In the genomic region with DNA sequence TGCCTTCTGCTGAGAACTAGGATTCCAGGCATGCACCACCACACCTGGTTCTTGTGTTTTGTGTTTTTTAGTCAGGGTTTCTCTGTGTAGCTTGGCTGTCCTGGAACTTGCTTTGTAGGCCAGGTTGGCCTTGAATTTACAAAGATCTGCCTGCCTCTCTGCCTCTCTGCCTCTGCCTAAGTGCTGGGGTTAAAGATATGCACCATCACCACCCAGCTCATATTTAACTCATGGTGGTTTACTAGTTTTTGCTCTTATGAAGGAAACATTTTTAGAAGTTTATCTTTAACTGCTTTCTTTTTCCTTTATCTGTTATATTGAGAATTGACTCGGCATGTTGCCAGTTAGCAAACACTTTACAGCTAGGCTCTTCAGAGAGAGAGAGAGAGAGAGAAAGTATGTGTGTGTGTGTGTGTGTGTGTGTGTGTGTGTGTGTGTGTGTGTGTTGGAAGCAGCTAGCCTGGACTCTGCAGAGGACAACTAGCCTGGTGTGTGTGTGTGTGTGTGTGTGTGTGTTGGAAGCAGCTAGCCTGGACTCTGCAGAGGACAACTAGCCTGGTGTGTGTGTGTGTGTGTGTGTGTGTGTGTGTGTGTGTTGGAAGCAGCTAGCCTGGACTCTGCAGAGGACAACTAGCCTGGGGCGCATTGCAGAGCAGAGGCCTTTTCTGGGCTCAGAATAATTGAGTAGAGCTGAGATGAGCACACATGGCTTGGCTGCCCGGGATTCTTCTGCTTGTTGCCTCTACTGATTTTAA, we compare ENCODE assay signal across 9 mouse cellular contexts. TPM values are rescaled to one million over a fixed set of nuclear protein-coding genes. Genes with fewer than 3 reads are reported as not detected.
DNase-seq lines count a peak whose midpoint lies in the region; ATAC-seq and TF ChIP-seq lines count a peak whose summit lies in the region.
"Not testable (repeated sequence)": the region's sequence is repeated elsewhere in the genome, so short reads cannot be mapped to it uniquely, and the experiment has no call there.
"Had no signal": no experiment of that assay in that cellular context is flagged by ENCODE, and none has a peak within 500 bp of the region (broad histone marks: within the 10 kb centered on the region; RNA-seq: fewer than 3 reads in every experiment).

No protein-coding gene starts in this region.

- ATAC-seq in common myeloid progenitor, adult 5-6 weeks (replicated peaks; ENCODE audit: low read depth, poor library complexity, severe bottlenecking), result peak; percentile 43; the same call in 1 of the 2 replicates
- peak; percentile 52; the same call in 1 of the 2 replicates for ATAC-seq in heart, embryonic 11.5 days (replicated peaks; ENCODE audit: insufficient number of reproducible peaks, low FRiP score, low TSS enrichment)
- 0 out of 2 replicates have a peak, but pooled peaks have one; percentile 38 for ATAC-seq in intestine, embryonic 16.5 days
- peak; percentile 41; the same call in 1 of the 2 replicates for ATAC-seq in liver, embryonic 13.5 days (ENCODE audit: low read depth)
- peak; percentile 35; the same call in 1 of the 2 replicates for ATAC-seq in liver, postnatal 0 days
- peak; percentile 58 for ATAC-seq in lung, postnatal 0 days
- 0 out of 2 replicates have a peak, but pooled peaks have one; percentile 43 for ATAC-seq in midbrain, embryonic 13.5 days

- not testable (repeated sequence) for H3K9ac ChIP-seq in heart, embryonic 11.5 days (ENCODE audit: low read depth, low read length); intestine, embryonic 16.5 days (ENCODE audit: low read depth, low read length); liver, embryonic 13.5 days; liver, postnatal 0 days (replicated peaks); lung, postnatal 0 days (replicated peaks; ENCODE audit: low read depth); midbrain, embryonic 13.5 days (replicated peaks)

- TF ChIP-seq CTCF in liver, postnatal 0 days (IDR thresholded peaks at IDR 0.05; ENCODE audit: low read depth); lung, postnatal 0 days (IDR thresholded peaks at IDR 0.05): not testable (repeated sequence)

- not testable (repeated sequence) for H3K4me3 ChIP-seq in heart, embryonic 11.5 days (ENCODE audit: low read depth, low read length); intestine, embryonic 16.5 days (ENCODE audit: low read length); liver, embryonic 13.5 days (replicated peaks); liver, postnatal 0 days (ENCODE audit: low read depth, low read length); lung, postnatal 0 days (ENCODE audit: low read depth, low read length); midbrain, embryonic 13.5 days (replicated peaks)

- H3K27me3 ChIP-seq in heart, embryonic 11.5 days (ENCODE audit: control insufficient read depth, insufficient read depth, low read length); intestine, embryonic 16.5 days (replicated peaks; ENCODE audit: control insufficient read depth, insufficient read depth, low read length); liver, embryonic 13.5 days; liver, postnatal 0 days (ENCODE audit: insufficient read depth, low read length); lung, postnatal 0 days (replicated peaks; ENCODE audit: insufficient read depth, low read length); midbrain, embryonic 13.5 days: not testable (repeated sequence)

- not testable (repeated sequence) for TF ChIP-seq EP300 in liver, postnatal 0 days (IDR thresholded peaks at IDR 0.05; ENCODE audit: low read depth); lung, postnatal 0 days (IDR thresholded peaks at IDR 0.05)

- not testable (repeated sequence) for H3K4me1 ChIP-seq in heart, embryonic 11.5 days (ENCODE audit: control insufficient read depth, insufficient read depth, low read length); intestine, embryonic 16.5 days (ENCODE audit: control insufficient read depth, insufficient read depth, low read length); liver, postnatal 0 days (ENCODE audit: insufficient read depth); lung, postnatal 0 days (ENCODE audit: insufficient read depth, low read depth, low read length); midbrain, embryonic 13.5 days (replicated peaks)
- peaks cover 15% of the 10 kb centered on the region for H3K4me1 ChIP-seq in liver, embryonic 13.5 days (replicated peaks)

- WGBS in heart, embryonic 11.5 days (ENCODE audit: insufficient replicate concordance), result 87% methylated on average over 3 of the region's 3 CpGs
- WGBS in intestine, embryonic 16.5 days, result 86% methylated on average over 3 of the region's 3 CpGs
- WGBS in liver, embryonic 13.5 days (ENCODE audit: insufficient replicate concordance), result 55% methylated on average over 3 of the region's 3 CpGs
- 75% methylated on average over 3 of the region's 3 CpGs for WGBS in liver, postnatal 0 days (ENCODE audit: insufficient replicate concordance)
- 65% methylated on average over 3 of the region's 3 CpGs for WGBS in lung, postnatal 0 days
- WGBS in midbrain, embryonic 13.5 days, result 86% methylated on average over 3 of the region's 3 CpGs

- not testable (repeated sequence) for H3K4me2 ChIP-seq in heart, embryonic 11.5 days; intestine, embryonic 16.5 days (ENCODE audit: low read depth, low read length); liver, embryonic 13.5 days; liver, postnatal 0 days (ENCODE audit: low read depth, low read length); lung, postnatal 0 days (replicated peaks; ENCODE audit: low read depth, low read length); midbrain, embryonic 13.5 days (replicated peaks)

- not testable (repeated sequence) for H3K27ac ChIP-seq in heart, embryonic 11.5 days (ENCODE audit: low read depth, low read length); intestine, embryonic 16.5 days (ENCODE audit: low read length); liver, embryonic 13.5 days; liver, postnatal 0 days (ENCODE audit: low read depth); lung, postnatal 0 days (ENCODE audit: low read length); midbrain, embryonic 13.5 days

- DNase-seq in liver, embryonic 13.5 days; liver, postnatal 0 days; lung, postnatal 0 days (ENCODE audit: low spot score): not testable (repeated sequence)

- not testable (repeated sequence) for H3K9me3 ChIP-seq in heart, embryonic 11.5 days (replicated peaks; ENCODE audit: control insufficient read depth, low read length); intestine, embryonic 16.5 days (ENCODE audit: control insufficient read depth, low read length); liver, embryonic 13.5 days (replicated peaks); liver, postnatal 0 days (ENCODE audit: low read length); lung, postnatal 0 days (ENCODE audit: low read length); midbrain, embryonic 13.5 days

- peaks cover 23% of the 10 kb centered on the region for H3K36me3 ChIP-seq in heart, embryonic 11.5 days (ENCODE audit: control insufficient read depth, insufficient read depth, low read length)
- H3K36me3 ChIP-seq in intestine, embryonic 16.5 days (ENCODE audit: control insufficient read depth, insufficient read depth, low read length), result peaks cover 14% of the 10 kb centered on the region
- peaks cover 60% of the 10 kb centered on the region for H3K36me3 ChIP-seq in liver, embryonic 13.5 days
- H3K36me3 ChIP-seq in liver, postnatal 0 days (replicated peaks; ENCODE audit: insufficient read depth, low read length), result peaks cover 47% of the 10 kb centered on the region
- peaks cover 15% of the 10 kb centered on the region; the same call in 1 of the 2 replicates for H3K36me3 ChIP-seq in lung, postnatal 0 days (ENCODE audit: insufficient read depth, low read length)
- peaks cover 64% of the 10 kb centered on the region for H3K36me3 ChIP-seq in midbrain, embryonic 13.5 days

RNA-seq across cellular contexts. Expression of a gene that starts 6.8 kb away (rescaled TPM):
- total RNA-seq in common myeloid progenitor, adult 5-6 weeks (2017), result 28.7 and 32.8 TPM in 2 replicates
- 50.7 and 51.5 TPM in 2 replicates for polyA plus RNA-seq in heart, embryonic 11.5 days (2014; fragmentation: Nextera tagmentation; extraction: Ambion mirVana)
- 53.8 and 58.0 TPM in 2 replicates for polyA plus RNA-seq in intestine, embryonic 16.5 days (2015; fragmentation: Nextera tagmentation; extraction: Ambion mirVana)
- 32.3 and 34.4 TPM in 2 replicates for polyA plus RNA-seq in liver, embryonic 13.5 days (2015; fragmentation: Nextera tagmentation; extraction: Ambion mirVana)
- polyA plus RNA-seq in liver, postnatal 0 days (2015; fragmentation: Nextera tagmentation; extraction: Ambion mirVana), result 18.2 and 19.0 TPM in 2 replicates
- polyA plus RNA-seq in lung, postnatal 0 days (2015; fragmentation: Nextera tagmentation; extraction: Ambion mirVana), result 36.3 and 42.5 TPM in 2 replicates
- polyA plus RNA-seq in midbrain, embryonic 13.5 days (2015; fragmentation: Nextera tagmentation; extraction: Ambion mirVana), result 49.3 and 53.8 TPM in 2 replicates

RNA-seq across cellular contexts. Expression of a gene that starts 21.6 kb away (rescaled TPM):
- total RNA-seq in common myeloid progenitor, adult 5-6 weeks (2017), result 10.3 and 11.4 TPM in 2 replicates
- 3.7 and 4.0 TPM in 2 replicates for polyA plus RNA-seq in heart, embryonic 11.5 days (2014; fragmentation: Nextera tagmentation; extraction: Ambion mirVana)
- polyA plus RNA-seq in intestine, embryonic 16.5 days (2015; fragmentation: Nextera tagmentation; extraction: Ambion mirVana), result 2.3 and 2.4 TPM in 2 replicates
- 16.9 and 19.8 TPM in 2 replicates for polyA plus RNA-seq in liver, embryonic 13.5 days (2015; fragmentation: Nextera tagmentation; extraction: Ambion mirVana)
- polyA plus RNA-seq in liver, postnatal 0 days (2015; fragmentation: Nextera tagmentation; extraction: Ambion mirVana), result 9.5 and 10.3 TPM in 2 replicates
- 3.4 and 4.7 TPM in 2 replicates for polyA plus RNA-seq in lung, postnatal 0 days (2015; fragmentation: Nextera tagmentation; extraction: Ambion mirVana)
- polyA plus RNA-seq in midbrain, embryonic 13.5 days (2015; fragmentation: Nextera tagmentation; extraction: Ambion mirVana), result 18.3 and 19.2 TPM in 2 replicates
- total RNA-seq: gastrocnemius, adult 8-10 months; gastrocnemius, postnatal 36 days had no signal
